14 mouse cellular contexts compared by ENCODE assay signal in genomic region chr3:53674225-53674624, GRCm38 (mm10). TPM values are rescaled to one million over a fixed set of nuclear protein-coding genes. Genes with fewer than 3 reads are reported as not detected.
A peak's percentile ranks its signal among the peaks of the same experiment; 100 is the strongest.
DNase-seq lines count a peak whose midpoint lies in the region; ATAC-seq and TF ChIP-seq lines count a peak whose summit lies in the region.
"Had no signal": no experiment of that assay in that cellular context is flagged by ENCODE, and none has a peak within 500 bp of the region (broad histone marks: within the 10 kb centered on the region; RNA-seq: fewer than 3 reads in every experiment).

No protein-coding gene starts in this region.

- no peaks in the 10 kb centered on the region for H3K79me2 ChIP-seq in heart, adult 2 months (replicated peaks; ENCODE audit: control insufficient read depth, insufficient read depth, low read length)

- no peak for ATAC-seq in heart, embryonic 11.5 days (replicated peaks; ENCODE audit: insufficient number of reproducible peaks, low FRiP score, low TSS enrichment)
- peak; percentile 74; the same call in 1 of the 2 replicates for ATAC-seq in lung, embryonic 16.5 days (ENCODE audit: low read depth)
- ATAC-seq in stomach, embryonic 16.5 days (ENCODE audit: insufficient read depth, low FRiP score) = peak; percentile 73; the same call in 1 of the 2 replicates
- ATAC-seq: hindbrain, postnatal 0 days had no signal

- H3K36me3 ChIP-seq in heart, embryonic 11.5 days (ENCODE audit: control insufficient read depth, insufficient read depth, low read length) = no peaks in the 10 kb centered on the region
- H3K36me3 ChIP-seq in heart, adult 2 months (ENCODE audit: control insufficient read depth, insufficient read depth, low read length) = no peaks in the 10 kb centered on the region; the same call in 1 of the 2 replicates
- H3K36me3 ChIP-seq in lung, embryonic 16.5 days (ENCODE audit: control insufficient read depth, insufficient read depth, low read length) = no peaks in the 10 kb centered on the region
- H3K36me3 ChIP-seq in stomach, embryonic 16.5 days (ENCODE audit: control insufficient read depth, insufficient read depth, low read length) = no peaks in the 10 kb centered on the region
- H3K36me3 ChIP-seq: limb, embryonic 15.5 days; midbrain, embryonic 12.5 days had no signal

- no peak for TF ChIP-seq EP300 in heart, adult 2 months (IDR thresholded peaks at IDR 0.05; ENCODE audit: insufficient read depth, low read depth, low read length)

- H3K4me2 ChIP-seq in heart, embryonic 11.5 days = peak overlapping the region; percentile 32
- H3K4me2 ChIP-seq in lung, embryonic 16.5 days (ENCODE audit: low read depth, low read length) = no peak overlapping the region
- no peak overlapping the region for H3K4me2 ChIP-seq in stomach, embryonic 16.5 days (ENCODE audit: low read depth, low read length)
- H3K4me2 ChIP-seq: limb, embryonic 15.5 days; midbrain, embryonic 12.5 days had no signal

- H3K4me1 ChIP-seq in heart, embryonic 11.5 days (ENCODE audit: control insufficient read depth, insufficient read depth, low read length) = peaks cover 14% of the 10 kb centered on the region
- no peaks in the 10 kb centered on the region; the same call in 1 of the 2 replicates for H3K4me1 ChIP-seq in heart, adult 2 months (ENCODE audit: control insufficient read depth, insufficient read depth, low read length)
- H3K4me1 ChIP-seq in lung, embryonic 16.5 days (replicated peaks; ENCODE audit: control insufficient read depth, insufficient read depth, low read length) = no peaks in the 10 kb centered on the region; the same call in 1 of the 2 replicates
- H3K4me1 ChIP-seq in stomach, embryonic 16.5 days (ENCODE audit: control insufficient read depth, insufficient read depth, low read length) = peaks cover 7% of the 10 kb centered on the region
- H3K4me1 ChIP-seq: limb, embryonic 15.5 days had no signal

- TF ChIP-seq CTCF in heart, adult 2 months (IDR thresholded peaks at IDR 0.05) = no peak

- H3K27me3 ChIP-seq in heart, embryonic 11.5 days (ENCODE audit: control insufficient read depth, insufficient read depth, low read length) = no peaks in the 10 kb centered on the region
- no peaks in the 10 kb centered on the region for H3K27me3 ChIP-seq in heart, adult 2 months (ENCODE audit: control insufficient read depth, insufficient read depth, low read length)
- H3K27me3 ChIP-seq in lung, embryonic 16.5 days (ENCODE audit: control insufficient read depth, insufficient read depth, low read depth, low read length) = no peaks in the 10 kb centered on the region
- H3K27me3 ChIP-seq in stomach, embryonic 16.5 days (ENCODE audit: control insufficient read depth, insufficient read depth, low read length) = no peaks in the 10 kb centered on the region
- H3K27me3 ChIP-seq: limb, embryonic 15.5 days; midbrain, embryonic 12.5 days had no signal

- no peak overlapping the region for H3K9ac ChIP-seq in heart, embryonic 11.5 days (ENCODE audit: low read depth, low read length)
- H3K9ac ChIP-seq in heart, adult 2 months (ENCODE audit: low read depth, low read length) = no peak overlapping the region
- H3K9ac ChIP-seq in lung, embryonic 16.5 days (ENCODE audit: low read length) = no peak overlapping the region
- H3K9ac ChIP-seq in stomach, embryonic 16.5 days (ENCODE audit: low read length) = no peak overlapping the region
- H3K9ac ChIP-seq: limb, embryonic 15.5 days; midbrain, embryonic 12.5 days had no signal

- no peak for DNase-seq in heart, adult 2 months
- DNase-seq in lung, postnatal 4 days = no peak
- DNase-seq in forelimb bud, embryonic 11.5 days (ENCODE audit: low read depth, low spot score) = peak; percentile 46
- no peak for DNase-seq in right cerebral cortex, postnatal 25 days
- no peak for DNase-seq in gastrocnemius, postnatal 25 days

- H3K9me3 ChIP-seq in heart, embryonic 11.5 days (replicated peaks; ENCODE audit: control insufficient read depth, low read length) = no peaks in the 10 kb centered on the region
- H3K9me3 ChIP-seq in lung, embryonic 16.5 days (ENCODE audit: control insufficient read depth, low read length) = no peaks in the 10 kb centered on the region
- no peaks in the 10 kb centered on the region for H3K9me3 ChIP-seq in stomach, embryonic 16.5 days (replicated peaks; ENCODE audit: control insufficient read depth, low read length)
- H3K9me3 ChIP-seq: limb, embryonic 15.5 days; midbrain, embryonic 12.5 days had no signal

- no peak for TF ChIP-seq POLR2A in heart, adult 2 months (IDR thresholded peaks at IDR 0.05; ENCODE audit: insufficient read depth, low read depth, low read length)

- 24% methylated on average over 1 of the region's 1 CpGs for WGBS in heart, embryonic 11.5 days (ENCODE audit: insufficient replicate concordance)
- WGBS in heart, adult 2 months = 18% methylated on average over 1 of the region's 1 CpGs
- 18% methylated on average over 1 of the region's 1 CpGs for WGBS in lung, embryonic 16.5 days
- 16% methylated on average over 1 of the region's 1 CpGs for WGBS in stomach, embryonic 16.5 days

- intact Hi-C loops in heart, adult 2 months (cut with DNase I) = no loop called here

- peak overlapping the region; percentile 17; the same call in 1 of the 2 replicates for H3K27ac ChIP-seq in heart, embryonic 11.5 days (ENCODE audit: low read depth, low read length)
- H3K27ac ChIP-seq in heart, adult 2 months = no peak overlapping the region
- no peak overlapping the region for H3K27ac ChIP-seq in lung, embryonic 16.5 days (ENCODE audit: low read length)
- no peak overlapping the region for H3K27ac ChIP-seq in stomach, embryonic 16.5 days (ENCODE audit: low read length)
- H3K27ac ChIP-seq: hindbrain, postnatal 0 days; limb, embryonic 15.5 days; midbrain, embryonic 12.5 days had no signal

- no peak overlapping the region for H3K4me3 ChIP-seq in heart, embryonic 11.5 days (ENCODE audit: low read depth, low read length)
- H3K4me3 ChIP-seq in heart, adult 2 months = no peak overlapping the region
- H3K4me3 ChIP-seq in lung, embryonic 16.5 days (ENCODE audit: low read length) = no peak overlapping the region
- no peak overlapping the region for H3K4me3 ChIP-seq in stomach, embryonic 16.5 days (replicated peaks; ENCODE audit: low read length)
- H3K4me3 ChIP-seq: limb, embryonic 15.5 days; midbrain, embryonic 12.5 days had no signal

RNA-seq across cellular contexts. Expression of gene Frem2, which starts 17.1 kb away (rescaled TPM):
- 4.8 TPM in 2 replicates for polyA plus RNA-seq in heart, embryonic 11.5 days (2014; fragmentation: Nextera tagmentation; extraction: Ambion mirVana)
- 1 to 10 TPM; 3.5 to 6.7 TPM for total RNA-seq in heart, adult 2 months (2021)
- 5.3 and 6.2 TPM in 2 replicates for polyA plus RNA-seq in heart, adult 2 months (2012; rRNA removed)
- polyA plus RNA-seq in lung, embryonic 16.5 days (2015; fragmentation: Nextera tagmentation; extraction: Ambion mirVana) = 10.2 and 10.7 TPM in 2 replicates
- polyA plus RNA-seq in stomach, embryonic 16.5 days (2015; fragmentation: Nextera tagmentation; extraction: Ambion mirVana) = 16.4 TPM in 2 replicates
- 1 to 10 TPM; 1.6 to 3.8 TPM for total RNA-seq in gastrocnemius, postnatal 25 days (2021)
- total RNA-seq: common myeloid progenitor, adult 5-6 weeks; neutrophil, adult 5-6 weeks had no signal
- polyA plus RNA-seq: C2C12 had no signal
